In the genomic region with DNA sequence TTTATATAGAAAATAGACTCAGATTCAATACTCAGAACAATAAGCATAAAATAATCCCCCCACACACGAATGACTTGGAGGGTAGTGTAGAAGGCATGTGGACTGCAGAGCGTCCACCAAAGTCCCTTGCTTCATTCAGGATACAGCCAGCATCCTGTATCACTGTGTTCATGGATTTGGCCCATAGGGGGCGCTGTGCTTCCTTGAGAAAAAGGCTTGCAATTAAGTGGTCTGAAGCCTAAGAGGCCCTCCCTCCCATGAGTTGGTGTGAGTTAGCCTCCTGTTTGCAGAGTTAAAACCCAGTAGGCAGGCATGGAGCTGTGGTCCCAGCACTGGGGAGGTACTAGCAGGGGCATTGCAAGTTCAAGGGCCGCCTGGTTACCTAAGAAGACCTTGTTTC, we compare ENCODE assay signal across 7 mouse cellular contexts. TPM values are rescaled to one million over a fixed set of nuclear protein-coding genes. Genes with fewer than 3 reads are reported as not detected.
DNase-seq lines count a peak whose midpoint lies in the region; ATAC-seq and TF ChIP-seq lines count a peak whose summit lies in the region.

No protein-coding gene starts in this region.

- H3K27me3 ChIP-seq in Patski, result no peaks in the 10 kb centered on the region
- H3K27me3 ChIP-seq in forebrain, embryonic 14.5 days (replicated peaks; ENCODE audit: control insufficient read depth, insufficient read depth, low read length), result no peaks in the 10 kb centered on the region

- no peaks in the 10 kb centered on the region for H3K4me1 ChIP-seq in forebrain, embryonic 14.5 days (ENCODE audit: control insufficient read depth, insufficient read depth, low read length)

- 25% methylated on average over 4 of the region's 4 CpGs for WGBS in forebrain, embryonic 14.5 days

- peak; percentile 88 for TF ChIP-seq CTCF in Patski (IDR thresholded peaks at IDR 0.05)
- peak; percentile 88 for TF ChIP-seq CTCF in brain, embryonic 14.5 days (IDR thresholded peaks at IDR 0.05; ENCODE audit: borderline replicate concordance, extremely low read depth, insufficient read depth, insufficient read length)

- ATAC-seq in Patski, result peak; percentile 51
- peak; percentile 54; the same call in 1 of the 2 replicates for ATAC-seq in forebrain, embryonic 14.5 days
- peak; percentile 61 to 75; a peak in 3 of 4 replicates for ATAC-seq in hematopoietic stem cell, adult 5-6 weeks (replicated peaks in 1 of 2; ENCODE audit: insufficient read depth in 1 of 2, low FRiP score in 2 of 2, low TSS enrichment in 1 of 2, low read depth in 1 of 2, poor library complexity in 2 of 2, severe bottlenecking in 2 of 2)
- ATAC-seq in megakaryocyte-erythroid progenitor cell, adult 5-6 weeks (replicated peaks; ENCODE audit: low FRiP score, low TSS enrichment, poor library complexity, severe bottlenecking), result peak; percentile 47; the same call in 1 of the 2 replicates

- no peak overlapping the region for H3K4me3 ChIP-seq in forebrain, embryonic 14.5 days (ENCODE audit: low read depth, low read length)

- no peaks in the 10 kb centered on the region for H3K9me3 ChIP-seq in forebrain, embryonic 14.5 days (replicated peaks; ENCODE audit: control insufficient read depth, low read length)

- CTCF ChIA-PET in Patski (lab: Charles Lee), result interaction anchor here (0.6 to 1.9 kb wide), 7 partner anchors 11 to 455 kb away, joined by 3 to 6 read pairs (median 3); a partner anchor contains a TSS

- no peak for TF ChIP-seq POLR2A in brain, embryonic 14.5 days (IDR thresholded peaks at IDR 0.05; ENCODE audit: borderline replicate concordance, extremely low read depth, insufficient read depth, insufficient read length, poor library complexity, severe bottlenecking)

- POLR2A ChIA-PET in Patski (lab: Charles Lee), result no interaction called here

- no peak overlapping the region for H3K4me2 ChIP-seq in forebrain, embryonic 14.5 days (ENCODE audit: low read length)

- H3K27ac ChIP-seq in forebrain, embryonic 14.5 days (ENCODE audit: low read depth, low read length), result no peak overlapping the region

- in situ Hi-C loops in Patski (cut with MboI; ENCODE audit: low pct_unique_long_range_greater_than_20kb), result loop anchor here (5.0 kb wide), 1 partner anchor 44 kb away; no protein-coding TSS in a partner anchor

- no peaks in the 10 kb centered on the region for H3K36me3 ChIP-seq in forebrain, embryonic 14.5 days (ENCODE audit: control insufficient read depth, insufficient read depth, low read length)

- DNase-seq in Patski (ENCODE audit: low read depth, low spot score), result no peak
- DNase-seq in brain, embryonic 14.5 days (ENCODE audit: low read depth), result peak; percentile 90
- DNase-seq in forebrain, embryonic 14.5 days (ENCODE audit: low spot score), result peak; percentile 91
- peak; percentile 80 for DNase-seq in left cerebral cortex, adult 11 months (ENCODE audit: low spot score)
- DNase-seq in spleen, postnatal 36 days (ENCODE audit: low spot score in 2 of 2), result peak; percentile 30 to 57

- no peak overlapping the region for H3K9ac ChIP-seq in forebrain, embryonic 14.5 days (ENCODE audit: low read length)

RNA-seq across cellular contexts. Expression of a gene that starts 47.1 kb away (rescaled TPM):
- polyA plus RNA-seq in Patski (2021), result 31.6 TPM
- 99.2 and 170 TPM in 2 replicates for polyA plus RNA-seq in brain, embryonic 14.5 days (2012; rRNA removed)
- polyA plus RNA-seq in forebrain, embryonic 14.5 days (2014; fragmentation: Nextera tagmentation; extraction: Ambion mirVana), result 33.2 and 40.1 TPM in 2 replicates
- 3.0 and 4.1 TPM in 2 replicates for total RNA-seq in hematopoietic stem cell, adult 5-6 weeks (2017)
- total RNA-seq in megakaryocyte-erythroid progenitor cell, adult 5-6 weeks (2014; fragmentation: Nextera tagmentation), result 0.25 TPM in 1 of 2 replicates, not detected in the other
- total RNA-seq in megakaryocyte-erythroid progenitor cell, adult 5-6 weeks (2017), result 0.42 and 2.3 TPM in 2 replicates
